Mouse (Mus musculus): ENCODE data around the gene Itpka. TPM values are rescaled to one million over a fixed set of nuclear protein-coding genes. Genes with fewer than 3 reads are reported as not detected.
A peak's percentile ranks its signal among the peaks of the same experiment; 100 is the strongest.
"Not testable (repeated sequence)": the region's sequence is repeated elsewhere in the genome, so short reads cannot be mapped to it uniquely, and the experiment has no call there.

The Itpka gene
- 1 to 10 TPM; 2.1 to 4.0 TPM for total RNA-seq (2021)
- long read RNA-seq, experiment 1, transcript Itpka-201 (7 exons, 1,818 nt) = major isoform, 5 of 5 reads
- long read RNA-seq, experiment 1, partial matches to known transcripts = 0 of 5 reads
- long read RNA-seq, experiment 1, other reads (novel, unspliced or antisense) = 0 of 5 reads
- long read RNA-seq, experiment 2, transcript Itpka-201 (7 exons, 1,818 nt) = major isoform, 11 of 12 reads
- long read RNA-seq, experiment 2, partial matches to known transcripts = 0 of 12 reads
- long read RNA-seq, experiment 2, other reads (novel, unspliced or antisense) = 1 of 12 reads

GRCm38 (mm10) chr2:119741581-119742411, at the start of gene Itpka:
TSS of gene Itpka (plus strand) at chr2:119742337.
- DNase-seq (ENCODE audit: low spot score in 2 of 2) = peak; percentile 62 to 63

- no peak for DNase-seq (ENCODE audit: low spot score in 2 of 2)
Measured at GRCm38 (mm10) chr2:119694826-119695225, 47.3 kb upstream of the Itpka start.

GRCm38 (mm10) chr2:119696111-119696510, 46.0 kb upstream of the Itpka start:
- DNase-seq (ENCODE audit: low spot score in 2 of 2) = no peak

- DNase-seq (ENCODE audit: low spot score in 2 of 2) = no peak
Measured at GRCm38 (mm10) chr2:119698472-119698871, 43.7 kb upstream of the Itpka start.

- DNase-seq (ENCODE audit: low spot score in 2 of 2) = no peak
Measured at GRCm38 (mm10) chr2:119699962-119700361, 42.2 kb upstream of the Itpka start.

- DNase-seq (ENCODE audit: low spot score in 2 of 2) = no peak
Measured at GRCm38 (mm10) chr2:119703171-119703570, 39.0 kb upstream of the Itpka start.

- DNase-seq (ENCODE audit: low spot score in 2 of 2) = no peak
Measured at GRCm38 (mm10) chr2:119707676-119708075, 34.5 kb upstream of the Itpka start.

GRCm38 (mm10) chr2:119710011-119710410, 32.1 kb upstream of the Itpka start:
- DNase-seq (ENCODE audit: low spot score in 2 of 2) = no peak

- DNase-seq (ENCODE audit: low spot score in 2 of 2) = not testable (repeated sequence)
Measured at GRCm38 (mm10) chr2:119715868-119716267, 26.3 kb upstream of the Itpka start.

GRCm38 (mm10) chr2:119721070-119721469, 21.1 kb upstream of the Itpka start:
- DNase-seq (ENCODE audit: low spot score in 2 of 2) = no peak

GRCm38 (mm10) chr2:119727762-119728416, 14.2 kb upstream of the Itpka start:
- no peak for DNase-seq (ENCODE audit: low spot score in 2 of 2)

- DNase-seq (ENCODE audit: low spot score in 2 of 2) = no peak
Measured at GRCm38 (mm10) chr2:119730735-119731134, 11.4 kb upstream of the Itpka start.

- DNase-seq (ENCODE audit: low spot score in 2 of 2) = peak in 1 of 2 experiments; percentile 15
Measured at GRCm38 (mm10) chr2:119737124-119737523, 5.0 kb upstream of the Itpka start.

GRCm38 (mm10) chr2:119740567-119740966, 1.6 kb upstream of the Itpka start:
- DNase-seq (ENCODE audit: low spot score in 2 of 2) = no peak

GRCm38 (mm10) chr2:119742461-119743175, 481 bp downstream of the Itpka start:
- peak; percentile 47 to 51 for DNase-seq (ENCODE audit: low spot score in 2 of 2)

- no peak for DNase-seq (ENCODE audit: low spot score in 2 of 2)
Measured at GRCm38 (mm10) chr2:119743176-119743807, 1.2 kb downstream of the Itpka start.

GRCm38 (mm10) chr2:119743808-119744162, 1.6 kb downstream of the Itpka start:
- DNase-seq (ENCODE audit: low spot score in 2 of 2) = no peak

GRCm38 (mm10) chr2:119744163-119745111, 2.3 kb downstream of the Itpka start:
- DNase-seq (ENCODE audit: low spot score in 2 of 2) = no peak

- no peak for DNase-seq (ENCODE audit: low spot score in 2 of 2)
Measured at GRCm38 (mm10) chr2:119745281-119745680, 3.1 kb downstream of the Itpka start.

- DNase-seq (ENCODE audit: low spot score in 2 of 2) = no peak
Measured at GRCm38 (mm10) chr2:119747554-119747953, 5.4 kb downstream of the Itpka start.

Data from adrenal gland, adult 18-20 months (tissue).